22 mouse cellular contexts compared by ENCODE assay signal in genomic region chr17:46127814-46128493, GRCm38 (mm10). TPM values are rescaled to one million over a fixed set of nuclear protein-coding genes. Genes with fewer than 3 reads are reported as not detected.
DNase-seq lines count a peak whose midpoint lies in the region; ATAC-seq lines count a peak whose summit lies in the region.
"Had no signal": no experiment of that assay in that cellular context is flagged by ENCODE, and none has a peak within 500 bp of the region (broad histone marks: within the 10 kb centered on the region; RNA-seq: fewer than 3 reads in every experiment).

No protein-coding gene starts in this region.

- no peak overlapping the region for H3K4me3 ChIP-seq in hindbrain, embryonic 13.5 days
- no peak overlapping the region for H3K4me3 ChIP-seq in hindbrain, embryonic 12.5 days
- H3K4me3 ChIP-seq: embryonic facial prominence, embryonic 15.5 days; erythroblast, embryonic 14.5 days; forebrain, embryonic 10.5 days; heart, embryonic 13.5 days had no signal

- peaks cover 74% of the 10 kb centered on the region for H3K36me3 ChIP-seq in hindbrain, embryonic 13.5 days
- peaks cover 77% of the 10 kb centered on the region for H3K36me3 ChIP-seq in hindbrain, embryonic 12.5 days

- no peak overlapping the region for H3K27ac ChIP-seq in hindbrain, embryonic 13.5 days
- no peak overlapping the region for H3K27ac ChIP-seq in hindbrain, embryonic 12.5 days
- H3K27ac ChIP-seq: embryonic facial prominence, embryonic 15.5 days; forebrain, embryonic 10.5 days; heart, embryonic 13.5 days; hindbrain, postnatal 0 days had no signal

- H3K27me3 ChIP-seq in hindbrain, embryonic 13.5 days = no peaks in the 10 kb centered on the region
- H3K27me3 ChIP-seq in hindbrain, embryonic 12.5 days = no peaks in the 10 kb centered on the region
- H3K27me3 ChIP-seq: embryonic facial prominence, embryonic 15.5 days; heart, embryonic 13.5 days had no signal

- no peaks in the 10 kb centered on the region for H3K4me1 ChIP-seq in hindbrain, embryonic 13.5 days (replicated peaks)
- no peaks in the 10 kb centered on the region; the same call in 1 of the 2 replicates for H3K4me1 ChIP-seq in hindbrain, embryonic 12.5 days

- H3K9ac ChIP-seq in hindbrain, embryonic 13.5 days = peak overlapping the region; percentile 35; the same call in 1 of the 2 replicates
- no peak overlapping the region for H3K9ac ChIP-seq in hindbrain, embryonic 12.5 days
- H3K9ac ChIP-seq: embryonic facial prominence, embryonic 15.5 days; heart, embryonic 13.5 days had no signal

- no peaks in the 10 kb centered on the region for H3K9me3 ChIP-seq in hindbrain, embryonic 13.5 days
- H3K9me3 ChIP-seq in hindbrain, embryonic 12.5 days (replicated peaks) = no peaks in the 10 kb centered on the region
- H3K9me3 ChIP-seq: embryonic facial prominence, embryonic 15.5 days; forebrain, embryonic 10.5 days; G1E; heart, embryonic 13.5 days had no signal

- no peak for ATAC-seq in hindbrain, embryonic 13.5 days (ENCODE audit: low FRiP score)
- no peak for ATAC-seq in hindbrain, embryonic 12.5 days (ENCODE audit: low FRiP score)
- ATAC-seq: activated CD4-positive, CD25-positive, alpha-beta regulatory T cell, adult 4 months; forebrain, embryonic 14.5 days; hindbrain, postnatal 0 days had no signal

- DNase-seq in adrenal gland, postnatal 36 days = peak; percentile 49 to 61
- no peak for DNase-seq in adrenal gland, postnatal 25 days
- peak; percentile 53 for DNase-seq in ES-CJ7 (ENCODE audit: low read depth, low spot score)
- peak; percentile 93 for DNase-seq in R1 (ENCODE audit: low read depth, low spot score)
- DNase-seq in spleen, adult 12 weeks (ENCODE audit: low spot score) = no peak
- DNase-seq: cerebellum, adult 18-20 months; cerebellum, adult 9-11 months; cerebellum, postnatal 36 days; gastrocnemius, postnatal 14 days; heart, postnatal 36 days; kidney, adult 11 months; kidney, adult 9 months had no signal

- no peak overlapping the region for H3K4me2 ChIP-seq in hindbrain, embryonic 13.5 days
- H3K4me2 ChIP-seq in hindbrain, embryonic 12.5 days (replicated peaks) = no peak overlapping the region
- H3K4me2 ChIP-seq: embryonic facial prominence, embryonic 15.5 days; heart, embryonic 13.5 days had no signal

- WGBS in hindbrain, embryonic 13.5 days = 79% methylated on average over 6 of the region's 6 CpGs
- 81% methylated on average over 6 of the region's 6 CpGs for WGBS in hindbrain, embryonic 12.5 days

RNA-seq across cellular contexts. Expression of gene Rsph9, which starts 16.1 kb away (rescaled TPM):
- 10 to 100 TPM in 1 of 2 experiments, 1 to 10 TPM in 1; 7.9 to 12.8 TPM for total RNA-seq in adrenal gland, postnatal 36 days (2021)
- 4.4 and 7.6 TPM in 2 replicates for total RNA-seq in adrenal gland, postnatal 25 days (2021)
- 31.6 and 33.8 TPM in 2 replicates for polyA plus RNA-seq in hindbrain, embryonic 13.5 days (2015; fragmentation: Nextera tagmentation; extraction: Ambion mirVana)
- polyA plus RNA-seq in hindbrain, embryonic 12.5 days (2016; fragmentation: Nextera tagmentation; extraction: Ambion mirVana) = 20.3 and 21.5 TPM in 2 replicates
- total RNA-seq: G1E had no signal
- polyA plus RNA-seq: erythroblast, embryonic 14.5 days; G1E had no signal

RNA-seq across cellular contexts. Expression of gene Mrps18a, which starts 17.2 kb away (rescaled TPM):
- 100 to 1,000 TPM in 1 of 2 experiments, 10 to 100 TPM in 1; 99.1 to 106 TPM for total RNA-seq in adrenal gland, postnatal 36 days (2021)
- 107 and 108 TPM in 2 replicates for total RNA-seq in adrenal gland, postnatal 25 days (2021)
- polyA plus RNA-seq in hindbrain, embryonic 13.5 days (2015; fragmentation: Nextera tagmentation; extraction: Ambion mirVana) = 147 and 149 TPM in 2 replicates
- 120 and 130 TPM in 2 replicates for polyA plus RNA-seq in hindbrain, embryonic 12.5 days (2016; fragmentation: Nextera tagmentation; extraction: Ambion mirVana)

RNA-seq across cellular contexts. Expression of gene Mad2l1bp, which starts 25.4 kb away (rescaled TPM):
- 10 to 100 TPM; 19.7 to 20.1 TPM for total RNA-seq in adrenal gland, postnatal 36 days (2021)
- total RNA-seq in adrenal gland, postnatal 25 days (2021) = 18.3 and 20.6 TPM in 2 replicates
- polyA plus RNA-seq in hindbrain, embryonic 13.5 days (2015; fragmentation: Nextera tagmentation; extraction: Ambion mirVana) = 27.5 and 28.4 TPM in 2 replicates
- 27.6 and 30.6 TPM in 2 replicates for polyA plus RNA-seq in hindbrain, embryonic 12.5 days (2016; fragmentation: Nextera tagmentation; extraction: Ambion mirVana)

RNA-seq across cellular contexts. Expression of gene Gtpbp2, which starts 32.9 kb away (rescaled TPM):
- total RNA-seq in adrenal gland, postnatal 36 days (2021) = 10 to 100 TPM; 67.4 to 78.1 TPM
- total RNA-seq in adrenal gland, postnatal 25 days (2021) = 101 and 112 TPM in 2 replicates
- 44.9 and 47.2 TPM in 2 replicates for polyA plus RNA-seq in hindbrain, embryonic 13.5 days (2015; fragmentation: Nextera tagmentation; extraction: Ambion mirVana)
- polyA plus RNA-seq in hindbrain, embryonic 12.5 days (2016; fragmentation: Nextera tagmentation; extraction: Ambion mirVana) = 49.3 and 54.1 TPM in 2 replicates

Comparison
In these comparisons a context has a peak if more than half of its experiments do, and no peak if none do; other contexts are left out.
1. DNase-seq: peak in adrenal gland, postnatal 36 days (2 of 2), ES-CJ7 (single experiment) and R1 (single experiment); none in adrenal gland, postnatal 25 days (single experiment) and spleen, adult 12 weeks (single experiment).